Mouse (Mus musculus): Measurements from ENCODE around the gene Vav2. TPM values are rescaled to one million over a fixed set of nuclear protein-coding genes. Genes with fewer than 3 reads are reported as not detected.

The Vav2 gene
- polyA plus RNA-seq, 1 experiment from 2014 or later, result 5.8 TPM

GRCm38 (mm10) chr2:27329386-27330060 lies 97.3 kb downstream of the Vav2 start:
- Histone ChIP-seq H3K27me3 (no peaks in the 10 kb centered on the region), H3K9me3 (replicated peaks) (no peaks in the 10 kb centered on the region), H3K27ac (replicated peaks) (no peak overlapping the region), H3K36me3 (no peaks in the 10 kb centered on the region), H3K4me1 (peaks cover 28% of the 10 kb centered on the region), H3K4me3 (replicated peaks) (no peak overlapping the region), H3K9ac (no peak overlapping the region), H3K4me2 (replicated peaks) (no peak overlapping the region)
- 78% methylated on average over 10 of the region's 10 CpGs for WGBS
- ATAC-seq (ENCODE audit: insufficient number of reproducible peaks, low FRiP score, low TSS enrichment, low read depth), result no peak

- Histone ChIP-seq H3K9ac (no peak overlapping the region), H3K9me3 (replicated peaks) (no peaks in the 10 kb centered on the region), H3K4me2 (replicated peaks) (no peak overlapping the region), H3K4me3 (replicated peaks) (no peak overlapping the region), H3K27ac (replicated peaks) (no peak overlapping the region), H3K27me3 (no peaks in the 10 kb centered on the region), H3K4me1 (peaks cover 37% of the 10 kb centered on the region), H3K36me3 (no peaks in the 10 kb centered on the region)
- no peak for ATAC-seq (ENCODE audit: insufficient number of reproducible peaks, low FRiP score, low TSS enrichment, low read depth)
These were observed 98.2 kb downstream of the Vav2 start for GRCm38 (mm10) chr2:27328613-27329041.

GRCm38 (mm10) chr2:27327886-27328285 lies 98.9 kb downstream of the Vav2 start:
- H3K4me2 ChIP-seq (replicated peaks), result no peak overlapping the region
- no peak overlapping the region for H3K4me3 ChIP-seq (replicated peaks)
- H3K4me1 ChIP-seq, result peaks cover 42% of the 10 kb centered on the region
- no peaks in the 10 kb centered on the region for H3K36me3 ChIP-seq
- WGBS, result 88% methylated on average over 4 of the region's 4 CpGs
- no peaks in the 10 kb centered on the region for H3K9me3 ChIP-seq (replicated peaks)
- H3K9ac ChIP-seq, result no peak overlapping the region
- H3K27ac ChIP-seq (replicated peaks), result no peak overlapping the region
- ATAC-seq (ENCODE audit: insufficient number of reproducible peaks, low FRiP score, low TSS enrichment, low read depth), result no peak
- no peaks in the 10 kb centered on the region for H3K27me3 ChIP-seq

GRCm38 (mm10) chr2:27327076-27327475 lies 99.8 kb downstream of the Vav2 start:
- Histone ChIP-seq H3K36me3 (no peaks in the 10 kb centered on the region), H3K4me2 (replicated peaks) (no peak overlapping the region), H3K9ac (no peak overlapping the region), H3K4me1 (peaks cover 48% of the 10 kb centered on the region), H3K27ac (replicated peaks) (no peak overlapping the region), H3K9me3 (replicated peaks) (no peaks in the 10 kb centered on the region), H3K27me3 (no peaks in the 10 kb centered on the region), H3K4me3 (replicated peaks) (no peak overlapping the region)
- no peak for ATAC-seq (ENCODE audit: insufficient number of reproducible peaks, low FRiP score, low TSS enrichment, low read depth)
- WGBS, result 58% methylated on average over 6 of the region's 6 CpGs

- H3K9me3 ChIP-seq (replicated peaks), result no peaks in the 10 kb centered on the region
- H3K9ac ChIP-seq, result no peak overlapping the region
- WGBS, result 25% methylated on average over 7 of the region's 7 CpGs
- H3K4me3 ChIP-seq (replicated peaks), result no peak overlapping the region
- H3K36me3 ChIP-seq, result no peaks in the 10 kb centered on the region
- no peak overlapping the region for H3K27ac ChIP-seq (replicated peaks)
- peaks cover 51% of the 10 kb centered on the region for H3K4me1 ChIP-seq
- no peaks in the 10 kb centered on the region for H3K27me3 ChIP-seq
- ATAC-seq (ENCODE audit: insufficient number of reproducible peaks, low FRiP score, low TSS enrichment, low read depth), result no peak
- no peak overlapping the region for H3K4me2 ChIP-seq (replicated peaks)
These were observed 100.5 kb downstream of the Vav2 start for GRCm38 (mm10) chr2:27326357-27326756.

GRCm38 (mm10) chr2:27324690-27325089 lies 102.1 kb downstream of the Vav2 start:
- Histone ChIP-seq H3K4me1 (peaks cover 59% of the 10 kb centered on the region), H3K4me2 (replicated peaks) (no peak overlapping the region), H3K36me3 (no peaks in the 10 kb centered on the region), H3K9me3 (replicated peaks) (no peaks in the 10 kb centered on the region), H3K9ac (no peak overlapping the region), H3K4me3 (replicated peaks) (no peak overlapping the region), H3K27me3 (no peaks in the 10 kb centered on the region), H3K27ac (replicated peaks) (no peak overlapping the region)
- 17% methylated on average over 2 of the region's 2 CpGs for WGBS
- ATAC-seq (ENCODE audit: insufficient number of reproducible peaks, low FRiP score, low TSS enrichment, low read depth), result no peak

GRCm38 (mm10) chr2:27321431-27321875 lies 105.4 kb downstream of the Vav2 start:
- 18% methylated on average over 6 of the region's 6 CpGs for WGBS
- H3K9me3 ChIP-seq (replicated peaks), result no peaks in the 10 kb centered on the region
- H3K4me3 ChIP-seq (replicated peaks), result no peak overlapping the region
- H3K36me3 ChIP-seq, result no peaks in the 10 kb centered on the region
- H3K27ac ChIP-seq (replicated peaks), result no peak overlapping the region
- H3K27me3 ChIP-seq, result no peaks in the 10 kb centered on the region
- H3K9ac ChIP-seq, result no peak overlapping the region
- H3K4me2 ChIP-seq (replicated peaks), result no peak overlapping the region
- no peak for ATAC-seq (ENCODE audit: insufficient number of reproducible peaks, low FRiP score, low TSS enrichment, low read depth)
- peaks cover 40% of the 10 kb centered on the region for H3K4me1 ChIP-seq

GRCm38 (mm10) chr2:27320820-27321219 lies 106.0 kb downstream of the Vav2 start:
- WGBS, result 65% methylated on average over 8 of the region's 8 CpGs

GRCm38 (mm10) chr2:27318606-27319005 lies 108.2 kb downstream of the Vav2 start:
- no peak for ATAC-seq (ENCODE audit: insufficient number of reproducible peaks, low FRiP score, low TSS enrichment, low read depth)
- 54% methylated on average over 4 of the region's 4 CpGs for WGBS
- Histone ChIP-seq H3K9ac (no peak overlapping the region), H3K4me3 (replicated peaks) (no peak overlapping the region), H3K27ac (replicated peaks) (no peak overlapping the region), H3K36me3 (no peaks in the 10 kb centered on the region), H3K4me2 (replicated peaks) (no peak overlapping the region), H3K27me3 (no peaks in the 10 kb centered on the region), H3K4me1 (peaks cover 22% of the 10 kb centered on the region; the same call in 1 of the 2 replicates), H3K9me3 (replicated peaks) (no peaks in the 10 kb centered on the region)

More at GRCm38 (mm10) chr2:27320820-27321219, 106.0 kb downstream of the Vav2 start:
- Histone ChIP-seq H3K4me3 (replicated peaks) (no peak overlapping the region), H3K4me1 (peaks cover 40% of the 10 kb centered on the region), H3K4me2 (replicated peaks) (no peak overlapping the region), H3K27me3 (no peaks in the 10 kb centered on the region), H3K36me3 (no peaks in the 10 kb centered on the region), H3K9ac (no peak overlapping the region), H3K9me3 (replicated peaks) (no peaks in the 10 kb centered on the region), H3K27ac (replicated peaks) (no peak overlapping the region)
- no peak for ATAC-seq (ENCODE audit: insufficient number of reproducible peaks, low FRiP score, low TSS enrichment, low read depth)

- no peak overlapping the region for H3K4me3 ChIP-seq (replicated peaks)
- no peak for ATAC-seq (ENCODE audit: insufficient number of reproducible peaks, low FRiP score, low TSS enrichment, low read depth)
- H3K9me3 ChIP-seq (replicated peaks), result no peaks in the 10 kb centered on the region
These were observed 108.6 kb downstream of the Vav2 start for GRCm38 (mm10) chr2:27318197-27318596.

GRCm38 (mm10) chr2:27316167-27316566 lies 110.7 kb downstream of the Vav2 start:
- Histone ChIP-seq H3K27me3 (no peaks in the 10 kb centered on the region), H3K27ac (replicated peaks) (no peak overlapping the region), H3K9me3 (replicated peaks) (no peaks in the 10 kb centered on the region), H3K36me3 (no peaks in the 10 kb centered on the region), H3K4me1 (peaks cover 6% of the 10 kb centered on the region; the same call in 1 of the 2 replicates), H3K4me2 (replicated peaks) (no peak overlapping the region), H3K4me3 (replicated peaks) (no peak overlapping the region), H3K9ac (no peak overlapping the region)
- no peak for ATAC-seq (ENCODE audit: insufficient number of reproducible peaks, low FRiP score, low TSS enrichment, low read depth)
- WGBS, result 64% methylated on average over 5 of the region's 5 CpGs

More at GRCm38 (mm10) chr2:27318197-27318596, 108.6 kb downstream of the Vav2 start:
- no peak overlapping the region for H3K27ac ChIP-seq (replicated peaks)
- H3K27me3 ChIP-seq, result no peaks in the 10 kb centered on the region
- H3K36me3 ChIP-seq, result no peaks in the 10 kb centered on the region
- no peak overlapping the region for H3K4me2 ChIP-seq (replicated peaks)
- H3K9ac ChIP-seq, result no peak overlapping the region
- 22% methylated on average over 1 of the region's 1 CpGs for WGBS
- peaks cover 18% of the 10 kb centered on the region; the same call in 1 of the 2 replicates for H3K4me1 ChIP-seq

- no peak overlapping the region for H3K4me2 ChIP-seq (replicated peaks)
- H3K27me3 ChIP-seq, result no peaks in the 10 kb centered on the region
- H3K4me1 ChIP-seq, result no peaks in the 10 kb centered on the region
- no peaks in the 10 kb centered on the region for H3K36me3 ChIP-seq
- H3K27ac ChIP-seq (replicated peaks), result no peak overlapping the region
- H3K9ac ChIP-seq, result no peak overlapping the region
- WGBS, result 84% methylated on average over 5 of the region's 5 CpGs
- no peak overlapping the region for H3K4me3 ChIP-seq (replicated peaks)
- no peaks in the 10 kb centered on the region for H3K9me3 ChIP-seq (replicated peaks)
- no peak for ATAC-seq (ENCODE audit: insufficient number of reproducible peaks, low FRiP score, low TSS enrichment, low read depth)
These were observed 112.6 kb downstream of the Vav2 start for GRCm38 (mm10) chr2:27314269-27314668.
